Mouse (Mus musculus) heart, embryonic 11.5 days (tissue): ENCODE measurements around the gene Draxin. TPM values are rescaled to one million over a fixed set of nuclear protein-coding genes. Genes with fewer than 3 reads are reported as not detected.
"Not testable (repeated sequence)": the region's sequence is repeated elsewhere in the genome, so short reads cannot be mapped to it uniquely, and the experiment has no call there.

Experiments
- ATAC-seq: fragments of 200-750 bp; cut with Nextera tagmentation; replicated peaks from 2 replicates; pipeline ENCODE4 v1.8.0; 2017; ENCODE audit warnings: moderate library complexity; ENCODE audit not compliant: insufficient number of reproducible peaks, low FRiP score, low TSS enrichment
- H3K27ac ChIP-seq: fragments of 300-500 bp; sonication (generic); 2 replicates; pipeline ENCODE4 v1.5.1; 2014; ENCODE audit warnings: mild to moderate bottlenecking, low read depth, low read length
- H3K27me3 ChIP-seq: fragments of 300-500 bp; sonication (generic); 2 replicates; pipeline ENCODE4 v1.6.1; 2014; ENCODE audit warnings: mild to moderate bottlenecking, low read length, mixed read lengths; ENCODE audit not compliant: control insufficient read depth, insufficient read depth
- H3K36me3 ChIP-seq: fragments of 300-500 bp; sonication (generic); 2 replicates; pipeline ENCODE4 v1.6.1; 2014; ENCODE audit warnings: mild to moderate bottlenecking, low read length, moderate library complexity, mixed read lengths; ENCODE audit not compliant: control insufficient read depth, insufficient read depth
- H3K4me1 ChIP-seq: fragments of 300-500 bp; sonication (generic); 2 replicates; pipeline ENCODE4 v1.6.1; 2014; ENCODE audit warnings: low read length; ENCODE audit not compliant: control insufficient read depth, insufficient read depth
- H3K4me2 ChIP-seq: fragments of 300-500 bp; sonication (generic); 2 replicates; pipeline ENCODE4 v1.6.1; 2014; ENCODE audit warnings: mild to moderate bottlenecking, moderate library complexity
- H3K4me3 ChIP-seq: fragments of 300-500 bp; sonication (generic); 2 replicates; pipeline ENCODE4 v1.5.1; 2014; ENCODE audit warnings: low read depth, low read length
- H3K9ac ChIP-seq: fragments of 300-500 bp; sonication (generic); 2 replicates; pipeline ENCODE4 v1.6.1; 2014; ENCODE audit warnings: mild to moderate bottlenecking, low read depth, low read length, moderate library complexity
- H3K9me3 ChIP-seq: fragments of 300-500 bp; sonication (generic); replicated peaks from 2 replicates; pipeline ENCODE4 v1.6.1; 2016; ENCODE audit warnings: low read length; ENCODE audit not compliant: control insufficient read depth
- WGBS: fragments of 180-500 bp; shearing (Covaris S2); extraction: QIAGEN DNeasy Blood & Tissue Kit; methylation state at CpG from one replicate; pipeline ENCODE4 v1.1.7; 2014; ENCODE audit not compliant: insufficient replicate concordance; 5-methylcytosine and 5-hydroxymethylcytosine counted together
- polyA plus RNA-seq: library from polyadenylated mRNA; unstranded; fragments of >200 nt; fragmentation: Nextera tagmentation; extraction: Ambion mirVana; gene quantifications from 2 replicates; pipeline ENCODE4 v1.2.1, GENCODE M21; 2014

Draxin gene
- polyA plus RNA-seq, 1 experiment from 2014 or later: 0.16 TPM

- Histone ChIP-seq H3K27ac (no peak overlapping the region), H3K27me3 (peaks cover 59% of the 10 kb centered on the region), H3K4me3 (no peak overlapping the region), H3K36me3 (no peaks in the 10 kb centered on the region), H3K9ac (no peak overlapping the region), H3K9me3 (no peaks in the 10 kb centered on the region), H3K4me2 (no peak overlapping the region), H3K4me1 (peaks cover 4% of the 10 kb centered on the region; the same call in 1 of the 2 replicates)
- WGBS: 58% methylated on average over 2 of the region's 2 CpGs
- ATAC-seq: no peak
These were observed 1.8 kb downstream of the Draxin start for GRCm38 (mm10) chr4:148128672-148129071.

DNA sequence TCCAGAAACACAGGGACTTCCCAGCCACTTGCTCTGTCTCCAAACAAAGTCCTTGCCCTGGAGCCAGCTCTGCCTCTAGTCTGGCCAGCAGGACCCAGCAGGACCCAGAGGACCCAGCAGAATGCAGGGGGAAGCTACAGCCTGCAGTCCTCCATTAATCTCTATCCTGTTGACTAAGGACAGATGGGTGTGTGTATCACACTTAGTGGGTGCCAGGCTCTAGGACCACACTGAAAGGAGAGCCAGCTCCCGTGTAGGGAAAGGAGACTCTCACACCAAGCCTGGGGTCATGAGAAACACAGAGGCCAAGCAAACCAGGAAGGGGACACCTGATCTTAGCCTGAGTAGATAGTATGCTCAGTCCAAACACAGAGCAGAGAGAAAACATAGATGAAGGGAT lies 2.3 kb downstream of the Draxin start:
- Histone ChIP-seq H3K4me3 (no peak overlapping the region), H3K36me3 (no peaks in the 10 kb centered on the region), H3K4me1 (peaks cover 4% of the 10 kb centered on the region; the same call in 1 of the 2 replicates), H3K27me3 (peaks cover 60% of the 10 kb centered on the region), H3K4me2 (no peak overlapping the region), H3K27ac (no peak overlapping the region), H3K9ac (no peak overlapping the region), H3K9me3 (no peaks in the 10 kb centered on the region)
- WGBS: 38% methylated on average over 1 of the region's 1 CpGs
- ATAC-seq: no peak

DNA sequence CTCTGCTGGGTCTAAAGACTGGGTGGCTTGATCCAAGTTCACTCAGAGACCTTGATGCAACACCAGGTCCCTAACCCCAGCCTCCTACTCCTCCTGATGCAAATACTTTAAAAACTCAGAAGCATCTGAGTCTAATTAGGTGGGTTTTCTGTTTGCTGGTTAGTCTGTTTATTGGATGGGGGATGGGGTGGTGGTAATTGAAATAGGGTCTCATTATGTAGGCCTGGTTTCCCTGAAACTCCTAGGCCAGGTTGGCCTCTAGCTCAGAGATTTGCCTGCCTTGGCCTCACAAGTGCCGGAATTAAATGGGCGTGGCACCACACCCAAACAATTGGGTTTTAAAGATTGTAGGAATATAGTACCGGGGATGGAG lies 7.8 kb downstream of the Draxin start:
- Histone ChIP-seq H3K9ac (no peak overlapping the region), H3K4me3 (no peak overlapping the region), H3K27ac (no peak overlapping the region), H3K4me1 (no peaks in the 10 kb centered on the region), H3K36me3 (no peaks in the 10 kb centered on the region), H3K27me3 (peaks cover 12% of the 10 kb centered on the region), H3K9me3 (no peaks in the 10 kb centered on the region), H3K4me2 (no peak overlapping the region)
- 73% methylated on average over 3 of the region's 3 CpGs for WGBS
- ATAC-seq: no peak

DNA sequence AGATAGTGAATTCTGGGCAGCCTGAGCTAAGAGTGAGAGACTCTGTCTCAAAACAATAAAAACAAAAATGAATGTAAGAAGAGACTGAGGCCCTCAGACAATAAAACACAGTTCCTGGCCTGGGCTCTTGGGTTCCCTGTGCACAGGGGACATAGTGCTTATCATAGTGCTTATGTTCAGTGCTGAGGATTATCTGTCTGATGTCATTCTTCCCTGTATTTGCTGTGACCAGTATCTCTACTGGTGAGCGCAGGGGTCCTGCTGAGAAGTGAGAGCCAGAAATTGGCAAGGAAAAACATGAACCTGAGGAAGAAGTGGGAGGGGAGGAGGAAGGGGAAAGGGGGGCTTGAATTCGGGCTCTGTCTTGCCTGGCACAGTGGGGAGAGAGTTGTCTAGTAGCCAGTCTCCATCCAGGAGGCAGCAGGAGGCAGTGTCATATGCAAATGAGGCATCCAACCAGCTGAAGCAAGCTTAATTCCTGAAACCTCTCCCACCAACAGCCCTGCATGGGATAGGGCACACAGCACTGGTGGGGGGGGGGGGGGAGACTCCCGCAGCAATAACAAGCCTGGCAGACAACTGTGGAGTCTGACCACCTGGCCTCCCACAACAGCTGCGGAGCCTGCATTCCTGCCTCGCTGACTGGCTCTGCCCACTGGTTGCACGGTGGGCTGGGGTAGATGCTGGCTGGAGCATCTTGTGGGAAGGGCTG lies 8.4 kb downstream of the Draxin start:
- Histone ChIP-seq H3K9me3 (no peaks in the 10 kb centered on the region), H3K36me3 (no peaks in the 10 kb centered on the region), H3K4me3 (no peak overlapping the region), H3K9ac (no peak overlapping the region), H3K27ac (no peak overlapping the region), H3K27me3 (peaks cover 8% of the 10 kb centered on the region; the same call in 1 of the 2 replicates), H3K4me1 (no peaks in the 10 kb centered on the region), H3K4me2 (no peak overlapping the region)
- 10% methylated on average over 6 of the region's 6 CpGs for WGBS
- ATAC-seq: no peak

GRCm38 (mm10) chr4:148121362-148121761 lies 9.1 kb downstream of the Draxin start:
- no peak for ATAC-seq
- H3K9me3 ChIP-seq: no peaks in the 10 kb centered on the region
- WGBS: 84% methylated on average over 4 of the region's 4 CpGs
- H3K4me1 ChIP-seq: no peaks in the 10 kb centered on the region
- H3K4me2 ChIP-seq: no peak overlapping the region
- no peak overlapping the region for H3K9ac ChIP-seq
- H3K36me3 ChIP-seq: no peaks in the 10 kb centered on the region
- no peak overlapping the region for H3K4me3 ChIP-seq
- no peak overlapping the region for H3K27ac ChIP-seq
- H3K27me3 ChIP-seq: peaks cover 5% of the 10 kb centered on the region; the same call in 1 of the 2 replicates

GRCm38 (mm10) chr4:148120555-148120954 lies 9.9 kb downstream of the Draxin start:
- Histone ChIP-seq H3K9ac (no peak overlapping the region), H3K27me3 (peaks cover 8% of the 10 kb centered on the region), H3K36me3 (no peaks in the 10 kb centered on the region), H3K27ac (no peak overlapping the region), H3K4me1 (no peaks in the 10 kb centered on the region; the same call in 1 of the 2 replicates), H3K9me3 (no peaks in the 10 kb centered on the region), H3K4me3 (no peak overlapping the region), H3K4me2 (no peak overlapping the region)
- WGBS: 80% methylated on average over 9 of the region's 9 CpGs
- ATAC-seq: no peak

GRCm38 (mm10) chr4:148119578-148119977 lies 10.9 kb downstream of the Draxin start:
- not testable (repeated sequence) for H3K27ac ChIP-seq, ATAC-seq, H3K36me3 ChIP-seq, H3K9ac ChIP-seq, H3K9me3 ChIP-seq, H3K4me3 ChIP-seq, H3K4me2 ChIP-seq, H3K4me1 ChIP-seq
- H3K27me3 ChIP-seq: peaks cover 12% of the 10 kb centered on the region
- WGBS: 82% methylated on average over 9 of the region's 9 CpGs

- Histone ChIP-seq H3K27me3 (peaks cover 7% of the 10 kb centered on the region), H3K36me3 (no peaks in the 10 kb centered on the region), H3K9ac (no peak overlapping the region), H3K9me3 (no peaks in the 10 kb centered on the region), H3K4me3 (no peak overlapping the region), H3K4me1 (peaks cover 4% of the 10 kb centered on the region; the same call in 1 of the 2 replicates), H3K27ac (no peak overlapping the region), H3K4me2 (no peak overlapping the region)
- ATAC-seq: no peak
- 74% methylated on average over 4 of the region's 4 CpGs for WGBS
These were observed 13.1 kb downstream of the Draxin start for GRCm38 (mm10) chr4:148117392-148117791.

- H3K4me3 ChIP-seq: no peak overlapping the region
- WGBS: 78% methylated on average over 4 of the region's 4 CpGs
- H3K9ac ChIP-seq: no peak overlapping the region
- H3K4me2 ChIP-seq: no peak overlapping the region
- no peaks in the 10 kb centered on the region for H3K9me3 ChIP-seq
- no peaks in the 10 kb centered on the region for H3K36me3 ChIP-seq
- H3K27me3 ChIP-seq: peaks cover 7% of the 10 kb centered on the region
- no peak for ATAC-seq
- H3K27ac ChIP-seq: no peak overlapping the region
- peaks cover 4% of the 10 kb centered on the region; the same call in 1 of the 2 replicates for H3K4me1 ChIP-seq
These were observed 13.8 kb downstream of the Draxin start for GRCm38 (mm10) chr4:148116657-148117056.
